Mouse (Mus musculus) hindbrain, embryonic 16.5 days (tissue): ENCODE data around the gene Gm3636. TPM values are rescaled to one million over a fixed set of nuclear protein-coding genes. Genes with fewer than 3 reads are reported as not detected.
A peak's percentile ranks its signal among the peaks of the same experiment; 100 is the strongest.
"Not testable (repeated sequence)": the region's sequence is repeated elsewhere in the genome, so short reads cannot be mapped to it uniquely, and the experiment has no call there.

Experiments used
- ATAC-seq: fragments of 200-750 bp; cut with Nextera tagmentation; 2 replicates; pipeline ENCODE4 v1.8.0; 2017; ENCODE audit warnings: moderate TSS enrichment, moderate library complexity
- H3K27ac ChIP-seq: fragments of 300-500 bp; sonication (generic); 2 replicates; pipeline ENCODE4 v1.5.1; 2014; ENCODE audit warnings: low read depth, mild to moderate bottlenecking, control low read depth, low read length, moderate library complexity
- H3K27me3 ChIP-seq: fragments of 300-500 bp; sonication (generic); replicated peaks from 2 replicates; pipeline ENCODE4 v1.6.1; 2014; ENCODE audit warnings: low read length; ENCODE audit not compliant: control insufficient read depth, insufficient read depth
- H3K36me3 ChIP-seq: fragments of 300-500 bp; sonication (generic); 2 replicates; pipeline ENCODE4 v1.6.1; 2014; ENCODE audit warnings: mild to moderate bottlenecking, low read length, moderate library complexity, mixed read lengths; ENCODE audit not compliant: control insufficient read depth, insufficient read depth
- H3K4me1 ChIP-seq: fragments of 300-500 bp; sonication (generic); 2 replicates; pipeline ENCODE4 v1.6.1; 2014; ENCODE audit warnings: low read depth, low read length; ENCODE audit not compliant: control insufficient read depth, insufficient read depth
- H3K4me2 ChIP-seq: fragments of 300-500 bp; sonication (generic); 2 replicates; pipeline ENCODE4 v1.6.1; 2014; ENCODE audit warnings: mild to moderate bottlenecking, low read length, control low read depth, moderate library complexity
- H3K4me3 ChIP-seq: fragments of 300-500 bp; sonication (generic); 2 replicates; pipeline ENCODE4 v1.5.1; 2014; ENCODE audit warnings: mild to moderate bottlenecking, low read length, control low read depth, moderate library complexity
- H3K9ac ChIP-seq: fragments of 300-500 bp; sonication (generic); 2 replicates; pipeline ENCODE4 v1.6.1; 2014; ENCODE audit warnings: low read depth, mild to moderate bottlenecking, control low read depth, low read length, moderate library complexity
- H3K9me3 ChIP-seq: fragments of 300-500 bp; sonication (generic); 2 replicates; pipeline ENCODE4 v1.6.1; 2014; ENCODE audit warnings: mild to moderate bottlenecking, low read length, moderate library complexity; ENCODE audit not compliant: control insufficient read depth
- WGBS: fragments of 180-500 bp; shearing (Covaris S2); extraction: QIAGEN DNeasy Blood & Tissue Kit; methylation state at CpG from one replicate; pipeline ENCODE4 v1.1.7; 2014; 5-methylcytosine and 5-hydroxymethylcytosine counted together
- polyA plus RNA-seq: library from polyadenylated mRNA; unstranded; fragments of >200 nt; fragmentation: Nextera tagmentation; extraction: Ambion mirVana; gene quantifications from 2 replicates; pipeline ENCODE4 v1.2.1, GENCODE M21; 2015

Gm3636 gene
- polyA plus RNA-seq: 18.0 and 18.5 TPM in 2 replicates

DNA sequence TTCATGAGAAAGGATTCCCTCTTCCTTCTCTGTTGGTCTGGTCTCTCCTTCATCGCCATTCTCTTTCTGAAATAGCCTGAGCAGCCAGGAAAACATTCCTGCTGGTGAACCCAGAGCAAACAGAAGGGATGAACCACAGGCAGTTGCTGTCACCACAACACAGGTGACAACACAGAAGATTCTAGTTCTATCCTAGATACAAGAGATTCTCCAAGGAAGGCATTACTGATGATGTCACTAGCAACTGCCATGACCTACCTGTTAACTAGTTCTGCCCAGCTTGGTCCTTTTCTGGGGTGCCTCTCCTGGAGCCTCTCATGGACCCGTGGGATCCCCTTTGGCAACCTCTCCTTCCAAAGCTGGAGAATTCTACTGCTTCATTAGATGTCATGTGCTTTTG, at the start of gene Gm3636:
Gene Gm3636, minus strand, starts transcription at position 101 of the 400 bp plus-strand sequence.
- not testable (repeated sequence) for H3K9me3 ChIP-seq, H3K27me3 ChIP-seq, H3K36me3 ChIP-seq, H3K27ac ChIP-seq, H3K9ac ChIP-seq, ATAC-seq, H3K4me1 ChIP-seq, H3K4me2 ChIP-seq, H3K4me3 ChIP-seq
- WGBS: no CpG with 5 or more reads among the region's 2 CpGs

DNA sequence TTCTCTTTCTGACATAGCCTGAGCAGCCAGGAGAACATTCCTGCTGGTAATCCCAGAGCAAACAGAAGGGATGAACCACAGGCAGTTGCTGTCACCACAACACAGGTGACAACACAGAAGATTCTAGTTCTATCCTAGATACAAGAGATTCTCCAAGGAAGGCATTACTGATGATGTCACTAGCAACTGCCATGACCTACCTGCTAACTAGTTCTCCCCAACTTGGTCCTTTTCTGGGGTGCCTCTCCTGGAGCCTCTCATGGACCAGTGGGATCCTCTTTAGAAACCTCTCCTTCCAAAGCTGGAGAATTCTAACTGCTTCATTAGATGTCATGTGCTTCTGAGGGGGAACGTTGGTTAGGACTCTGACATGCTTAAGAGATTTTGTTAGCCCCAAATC, 32.2 kb upstream of the Gm3636 start, which contains the start of gene Gm8362:
Gene Gm8362, minus strand, starts transcription at position 101 of the 400 bp plus-strand sequence.
- H3K9me3 ChIP-seq, H3K4me2 ChIP-seq, H3K4me3 ChIP-seq, H3K9ac ChIP-seq, H3K27ac ChIP-seq, H3K27me3 ChIP-seq, H3K4me1 ChIP-seq, ATAC-seq, H3K36me3 ChIP-seq: not testable (repeated sequence)
- 100% methylated on average over 1 of the region's 1 CpGs for WGBS

DNA sequence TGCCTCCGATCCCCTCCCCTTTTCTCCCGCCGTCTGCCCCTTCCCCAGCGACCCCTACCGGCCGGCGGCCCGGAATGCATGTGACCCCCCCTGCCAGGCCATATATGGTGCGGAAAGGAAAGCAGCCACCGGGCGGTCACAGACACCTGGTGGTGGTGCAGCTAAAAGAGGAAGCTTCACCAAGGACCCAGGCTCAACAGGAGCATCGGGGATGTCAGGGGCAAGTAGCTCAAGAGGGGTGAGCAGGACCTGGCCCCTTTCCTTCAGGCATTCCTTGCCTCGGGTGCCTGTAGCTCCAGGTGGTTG, 15.1 kb upstream of the Gm3636 start:
- H3K9me3 ChIP-seq, H3K27me3 ChIP-seq, H3K4me1 ChIP-seq, ATAC-seq, H3K27ac ChIP-seq, H3K9ac ChIP-seq, H3K36me3 ChIP-seq: not testable (repeated sequence)
- H3K4me2 ChIP-seq: 0 out of 2 replicates have a peak overlapping the region, but pooled peaks have one; percentile 23
- peak overlapping the region; percentile 43 for H3K4me3 ChIP-seq
- 14% methylated on average over 1 of the region's 13 CpGs for WGBS

DNA sequence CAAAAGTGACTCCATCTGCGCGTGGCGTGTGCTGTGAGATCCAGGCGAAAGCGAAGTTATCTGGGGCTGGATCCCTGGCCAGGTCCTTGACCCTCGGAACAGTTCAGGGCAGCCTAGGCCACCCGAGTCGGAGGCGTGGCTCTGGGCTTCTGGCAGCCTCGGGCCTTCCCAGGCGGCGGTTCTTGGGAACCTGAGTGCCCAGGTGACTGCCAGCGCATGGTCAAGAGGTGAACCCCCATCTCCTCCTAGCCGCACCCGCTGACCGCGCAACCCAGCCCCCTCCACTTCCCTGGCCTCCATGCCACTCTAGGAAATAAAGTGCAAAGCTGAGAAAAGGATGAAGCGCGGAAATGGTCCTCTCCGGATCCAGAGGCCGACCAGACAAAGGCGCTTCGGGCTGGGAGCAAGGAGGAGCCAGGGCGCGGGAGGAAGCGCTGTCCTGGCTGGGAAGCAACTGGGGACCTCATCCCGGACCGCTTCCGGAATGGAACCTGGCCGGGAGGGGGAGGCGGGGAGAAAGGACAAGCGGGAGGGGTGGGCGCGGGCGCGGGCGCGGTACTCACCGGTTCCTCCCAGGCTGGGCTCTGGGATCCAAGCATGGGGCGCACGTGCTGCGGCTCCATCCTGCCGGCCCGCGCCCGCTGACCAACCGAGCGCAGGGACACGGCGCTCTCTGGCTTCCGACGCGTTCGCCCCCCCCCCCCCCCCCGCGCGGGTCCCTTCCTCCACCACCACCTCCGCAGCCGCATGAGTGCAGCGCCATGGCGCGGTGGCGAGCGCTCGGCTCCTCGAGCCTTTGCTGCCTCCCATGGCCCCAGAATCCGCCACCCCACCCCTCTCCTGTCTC, 14.5 kb upstream of the Gm3636 start:
- Histone ChIP-seq H3K4me3 (peak overlapping the region; percentile 43), H3K4me2 (peak overlapping the region; percentile 45), H3K9ac (peak overlapping the region; percentile 48)
- 0% methylated on average over 15 of the region's 67 CpGs for WGBS
- H3K36me3 ChIP-seq, H3K27me3 ChIP-seq, H3K27ac ChIP-seq, H3K4me1 ChIP-seq, H3K9me3 ChIP-seq, ATAC-seq: not testable (repeated sequence)

GRCm38 (mm10) chr14:6720151-6720550, 22.0 kb downstream of the Gm3636 start, which contains the start of gene Gm8050:
TSS of gene Gm8050 (minus strand) at chr14:6720251.
- not testable (repeated sequence) for H3K9ac ChIP-seq, H3K27ac ChIP-seq, ATAC-seq, H3K9me3 ChIP-seq, H3K4me3 ChIP-seq, H3K4me2 ChIP-seq, H3K36me3 ChIP-seq, H3K27me3 ChIP-seq, H3K4me1 ChIP-seq
- WGBS: no CpG with 5 or more reads among the region's 2 CpGs

Other genes starting within 250 kb of the Gm3636 start
- not detected in 2 replicates for gene Gm8356, start 205.0 kb downstream of the Gm3636 start, polyA plus RNA-seq
- 1.3 and 1.5 TPM in 2 replicates for gene Gm3629, start 151.7 kb downstream of the Gm3636 start, polyA plus RNA-seq
- 0.42 and 0.68 TPM in 2 replicates for gene Gm3460, start 119.9 kb downstream of the Gm3636 start, polyA plus RNA-seq
- 0.23 TPM in 1 of 2 replicates, not detected in the other for gene Gm10251, start 58.2 kb downstream of the Gm3636 start, polyA plus RNA-seq
- gene Gm8050, start 22.1 kb downstream of the Gm3636 start, polyA plus RNA-seq: 0.14 TPM in 1 of 2 replicates, not detected in the other
- gene Gm8362, start 32.1 kb upstream of the Gm3636 start, polyA plus RNA-seq: not detected in 2 replicates
- gene Gm3642, start 98.0 kb upstream of the Gm3636 start, polyA plus RNA-seq: not detected in 2 replicates
- gene Gm3667, start 147.6 kb upstream of the Gm3636 start, polyA plus RNA-seq: 14.0 and 14.8 TPM in 2 replicates
- not detected in 2 replicates for gene Gm6356, start 231.5 kb upstream of the Gm3636 start, polyA plus RNA-seq